Mouse (Mus musculus): ENCODE measurements around the gene Alx3. TPM values are rescaled to one million over a fixed set of nuclear protein-coding genes. Genes with fewer than 3 reads are reported as not detected.

Gene Alx3
- total and polyA plus RNA-seq, 2 experiments from 2014 or later: 0.60 to 1.3 TPM

- no peaks in the 10 kb centered on the region for H3K9me3 ChIP-seq (ENCODE audit: low read length)
- no peak overlapping the region for H3K4me2 ChIP-seq (ENCODE audit: low read depth, low read length, poor library complexity, severe bottlenecking)
- DNase-seq (ENCODE audit: low spot score) (no peak), ATAC-seq (ENCODE audit: low FRiP score) (no peak)
- H3K36me3 ChIP-seq (ENCODE audit: insufficient read depth, low read length): peaks cover 85% of the 10 kb centered on the region
- no peaks in the 10 kb centered on the region for H3K4me1 ChIP-seq (ENCODE audit: insufficient read depth, low read length)
- H3K4me3 ChIP-seq (ENCODE audit: low read depth, low read length): no peak overlapping the region
- WGBS: 96% methylated on average over 8 of the region's 8 CpGs
- H3K9ac ChIP-seq (replicated peaks; ENCODE audit: low read length, poor library complexity, severe bottlenecking): no peak overlapping the region
- H3K27me3 ChIP-seq (ENCODE audit: insufficient read depth, low read length): no peaks in the 10 kb centered on the region
- no peak overlapping the region for H3K27ac ChIP-seq (ENCODE audit: low read depth, low read length)
- no peak for TF ChIP-seq CTCF (IDR thresholded peaks at IDR 0.05)
Observed at GRCm38 (mm10) chr3:107624424-107624823, 29.6 kb downstream of the Alx3 start.

- Histone ChIP-seq H3K27me3 (ENCODE audit: insufficient read depth, low read length) (no peaks in the 10 kb centered on the region), H3K9me3 (ENCODE audit: low read length) (no peaks in the 10 kb centered on the region), H3K4me3 (ENCODE audit: low read depth, low read length) (no peak overlapping the region), H3K36me3 (ENCODE audit: insufficient read depth, low read length) (peaks cover 77% of the 10 kb centered on the region), H3K27ac (ENCODE audit: low read depth, low read length) (no peak overlapping the region), H3K9ac (replicated peaks; ENCODE audit: low read length, poor library complexity, severe bottlenecking) (no peak overlapping the region), H3K4me2 (ENCODE audit: low read depth, low read length, poor library complexity, severe bottlenecking) (no peak overlapping the region), H3K4me1 (ENCODE audit: insufficient read depth, low read length) (peaks cover 7% of the 10 kb centered on the region)
- ATAC-seq (ENCODE audit: low FRiP score): no peak
- no peak for TF ChIP-seq CTCF (IDR thresholded peaks at IDR 0.05)
- WGBS: 88% methylated on average over 8 of the region's 8 CpGs
- DNase-seq (ENCODE audit: low spot score): no peak
Observed at GRCm38 (mm10) chr3:107625536-107625935, 30.7 kb downstream of the Alx3 start.

GRCm38 (mm10) chr3:107626751-107627150, 31.9 kb downstream of the Alx3 start:
- H3K4me1 ChIP-seq (ENCODE audit: insufficient read depth, low read length): peaks cover 7% of the 10 kb centered on the region
- peaks cover 66% of the 10 kb centered on the region for H3K36me3 ChIP-seq (ENCODE audit: insufficient read depth, low read length)
- no peaks in the 10 kb centered on the region for H3K27me3 ChIP-seq (ENCODE audit: insufficient read depth, low read length)
- ATAC-seq (ENCODE audit: low FRiP score): no peak
- H3K4me2 ChIP-seq (ENCODE audit: low read depth, low read length, poor library complexity, severe bottlenecking): no peak overlapping the region
- no peak overlapping the region for H3K9ac ChIP-seq (replicated peaks; ENCODE audit: low read length, poor library complexity, severe bottlenecking)
- TF ChIP-seq CTCF (IDR thresholded peaks at IDR 0.05): no peak
- no peak overlapping the region for H3K4me3 ChIP-seq (ENCODE audit: low read depth, low read length)
- DNase-seq (ENCODE audit: low spot score): no peak
- WGBS: 97% methylated on average over 8 of the region's 8 CpGs
- no peaks in the 10 kb centered on the region for H3K9me3 ChIP-seq (ENCODE audit: low read length)
- no peak overlapping the region for H3K27ac ChIP-seq (ENCODE audit: low read depth, low read length)

- no peak overlapping the region for H3K9ac ChIP-seq (replicated peaks; ENCODE audit: low read length, poor library complexity, severe bottlenecking)
- TF ChIP-seq CTCF (IDR thresholded peaks at IDR 0.05): no peak
- H3K4me2 ChIP-seq (ENCODE audit: low read depth, low read length, poor library complexity, severe bottlenecking): no peak overlapping the region
- DNase-seq (ENCODE audit: low spot score) (no peak), ATAC-seq (ENCODE audit: low FRiP score) (no peak)
- no peaks in the 10 kb centered on the region for H3K27me3 ChIP-seq (ENCODE audit: insufficient read depth, low read length)
- peaks cover 7% of the 10 kb centered on the region for H3K4me1 ChIP-seq (ENCODE audit: insufficient read depth, low read length)
- peaks cover 57% of the 10 kb centered on the region for H3K36me3 ChIP-seq (ENCODE audit: insufficient read depth, low read length)
- no peaks in the 10 kb centered on the region for H3K9me3 ChIP-seq (ENCODE audit: low read length)
- H3K27ac ChIP-seq (ENCODE audit: low read depth, low read length): no peak overlapping the region
- H3K4me3 ChIP-seq (ENCODE audit: low read depth, low read length): no peak overlapping the region
- 88% methylated on average over 7 of the region's 7 CpGs for WGBS
Observed at GRCm38 (mm10) chr3:107627641-107628040, 32.8 kb downstream of the Alx3 start.

- TF ChIP-seq CTCF (IDR thresholded peaks at IDR 0.05): no peak
Observed at GRCm38 (mm10) chr3:107628551-107628950, 33.7 kb downstream of the Alx3 start.

GRCm38 (mm10) chr3:107629411-107629810, 34.6 kb downstream of the Alx3 start:
- TF ChIP-seq CTCF (IDR thresholded peaks at IDR 0.05): no peak
- DNase-seq (ENCODE audit: low spot score) (no peak), ATAC-seq (ENCODE audit: low FRiP score) (no peak)
- 95% methylated on average over 4 of the region's 4 CpGs for WGBS
- H3K27me3 ChIP-seq (ENCODE audit: insufficient read depth, low read length): no peaks in the 10 kb centered on the region
- H3K27ac ChIP-seq (ENCODE audit: low read depth, low read length): no peak overlapping the region
- H3K4me3 ChIP-seq (ENCODE audit: low read depth, low read length): no peak overlapping the region
- no peak overlapping the region for H3K4me2 ChIP-seq (ENCODE audit: low read depth, low read length, poor library complexity, severe bottlenecking)
- H3K4me1 ChIP-seq (ENCODE audit: insufficient read depth, low read length): peaks cover 7% of the 10 kb centered on the region
- no peaks in the 10 kb centered on the region for H3K9me3 ChIP-seq (ENCODE audit: low read length)
- no peak overlapping the region for H3K9ac ChIP-seq (replicated peaks; ENCODE audit: low read length, poor library complexity, severe bottlenecking)
- peaks cover 40% of the 10 kb centered on the region for H3K36me3 ChIP-seq (ENCODE audit: insufficient read depth, low read length)

More at GRCm38 (mm10) chr3:107628551-107628950, 33.7 kb downstream of the Alx3 start:
- peaks cover 48% of the 10 kb centered on the region for H3K36me3 ChIP-seq (ENCODE audit: insufficient read depth, low read length)
- DNase-seq (ENCODE audit: low spot score) (no peak), ATAC-seq (ENCODE audit: low FRiP score) (no peak)
- no peak overlapping the region for H3K4me3 ChIP-seq (ENCODE audit: low read depth, low read length)
- no peaks in the 10 kb centered on the region for H3K27me3 ChIP-seq (ENCODE audit: insufficient read depth, low read length)
- 92% methylated on average over 2 of the region's 2 CpGs for WGBS
- peaks cover 7% of the 10 kb centered on the region for H3K4me1 ChIP-seq (ENCODE audit: insufficient read depth, low read length)
- H3K27ac ChIP-seq (ENCODE audit: low read depth, low read length): no peak overlapping the region
- no peak overlapping the region for H3K9ac ChIP-seq (replicated peaks; ENCODE audit: low read length, poor library complexity, severe bottlenecking)
- no peak overlapping the region for H3K4me2 ChIP-seq (ENCODE audit: low read depth, low read length, poor library complexity, severe bottlenecking)
- H3K9me3 ChIP-seq (ENCODE audit: low read length): no peaks in the 10 kb centered on the region

All from midbrain, postnatal 0 days (tissue).